Mouse (Mus musculus): ENCODE measurements at regions not wholly inside any gene's neighbourhood (a gene's known extent, or its start where the extent isn't known, plus 50 kb on each side); places are given as distances from the start of the nearest gene placed in this dataset.

DNA sequence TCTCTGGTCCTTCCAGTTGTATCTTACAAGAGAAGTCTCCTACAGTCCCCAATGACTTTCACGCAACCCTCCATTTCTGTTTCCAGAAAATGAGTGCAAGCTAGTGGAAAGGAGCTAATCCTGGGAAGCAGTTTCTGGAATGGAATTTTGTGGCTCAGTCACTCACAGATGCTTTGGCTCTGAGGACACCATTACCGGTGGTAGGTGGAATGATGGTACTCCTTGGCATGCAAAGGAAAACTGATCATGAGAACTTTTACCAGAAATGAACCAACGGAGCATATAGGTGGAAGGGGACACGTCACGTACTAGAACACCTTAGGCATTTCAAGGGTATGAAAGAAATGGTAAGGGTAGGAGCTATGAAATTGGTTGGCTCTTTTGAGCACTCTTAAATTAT lies 135.1 kb upstream of the Mocs2 start:
- TF ChIP-seq CTCF (IDR thresholded peaks at IDR 0.05) (no peak), EP300 (IDR thresholded peaks at IDR 0.05) (no peak)

Measured in lung, postnatal 0 days (tissue).